Mouse (Mus musculus): ENCODE measurements around the gene Tescl.
A peak's percentile ranks its signal among the peaks of the same experiment; 100 is the strongest.

Gene Tescl

DNA sequence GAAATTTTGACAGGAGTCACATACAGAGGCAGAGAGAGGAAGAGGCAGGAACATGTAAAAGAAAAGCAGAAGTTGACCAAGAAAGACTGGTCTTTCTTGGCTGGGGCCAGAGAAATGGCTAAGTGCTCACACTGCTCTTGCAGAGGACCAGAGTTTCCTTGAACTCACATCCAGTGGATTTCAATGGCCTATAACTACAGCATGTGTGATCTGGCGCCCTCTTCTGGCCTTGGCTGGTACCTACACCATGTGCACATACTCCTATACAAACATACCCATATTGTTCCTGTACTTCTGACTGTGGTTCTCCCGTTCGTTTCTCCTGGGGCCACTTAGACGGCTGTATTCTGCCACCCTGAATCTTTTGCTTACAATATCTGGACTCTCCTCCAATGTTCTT is 27.3 kb upstream of the Tescl start:
- DNase-seq, result no peak

- no peak for DNase-seq
These were observed 25.5 kb upstream of the Tescl start for GRCm38 (mm10) chr7:24359269-24359668.

GRCm38 (mm10) chr7:24357899-24358298 is 24.2 kb upstream of the Tescl start:
- DNase-seq, result no peak

GRCm38 (mm10) chr7:24356081-24356480 is 22.3 kb upstream of the Tescl start:
- no peak for DNase-seq

GRCm38 (mm10) chr7:24355646-24356045 is 21.9 kb upstream of the Tescl start:
- DNase-seq, result no peak

DNA sequence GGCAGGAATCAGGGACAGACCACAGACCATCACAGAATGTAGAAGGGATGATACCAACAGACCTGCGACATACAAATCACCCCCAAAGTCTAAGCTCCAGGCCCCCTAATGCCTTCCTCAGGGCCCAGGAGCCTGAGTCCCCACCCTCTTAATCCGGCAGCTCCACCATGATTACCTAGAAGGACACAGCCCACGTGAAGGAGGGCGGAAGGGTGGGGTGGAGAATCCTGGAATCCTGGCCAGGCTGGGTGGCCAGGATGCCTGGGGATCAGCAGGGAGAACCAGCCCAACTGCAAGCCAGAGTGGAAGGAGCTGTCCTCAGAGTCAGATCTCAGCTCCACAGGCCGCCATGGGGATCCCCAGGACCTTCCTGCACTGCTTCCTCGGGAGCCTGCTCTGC is 15.2 kb upstream of the Tescl start, which contains the start of gene Lypd5:
TSS of gene Lypd5 (plus strand) at position 301 of the 400 bp plus-strand sequence.
- no peak for DNase-seq

DNA sequence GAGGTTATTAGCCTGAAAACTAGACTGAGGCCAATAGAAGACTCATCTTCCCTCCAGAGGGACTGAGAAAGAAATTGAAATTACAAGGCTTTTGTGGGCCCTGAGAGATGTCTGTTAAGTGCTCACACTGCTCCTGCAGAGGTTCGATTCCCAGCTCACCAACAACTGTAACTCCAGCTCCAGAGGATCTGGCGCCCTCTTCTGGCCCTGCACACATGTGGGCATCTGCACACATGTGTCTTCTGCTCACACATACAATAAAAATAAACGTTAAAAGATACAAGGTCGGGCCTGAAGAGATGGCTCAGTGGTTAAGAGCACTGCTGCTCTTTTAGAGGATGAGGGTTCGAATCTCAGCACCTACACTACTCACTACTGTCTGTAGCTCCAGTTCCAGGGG is 12.7 kb upstream of the Tescl start:
- DNase-seq, result no peak

- no peak for DNase-seq
These were observed 10.1 kb upstream of the Tescl start for GRCm38 (mm10) chr7:24343701-24344272.

GRCm38 (mm10) chr7:24338241-24338640 is 4.5 kb upstream of the Tescl start:
- no peak for DNase-seq

GRCm38 (mm10) chr7:24335699-24336309 is 2.1 kb upstream of the Tescl start:
- DNase-seq, result no peak

DNA sequence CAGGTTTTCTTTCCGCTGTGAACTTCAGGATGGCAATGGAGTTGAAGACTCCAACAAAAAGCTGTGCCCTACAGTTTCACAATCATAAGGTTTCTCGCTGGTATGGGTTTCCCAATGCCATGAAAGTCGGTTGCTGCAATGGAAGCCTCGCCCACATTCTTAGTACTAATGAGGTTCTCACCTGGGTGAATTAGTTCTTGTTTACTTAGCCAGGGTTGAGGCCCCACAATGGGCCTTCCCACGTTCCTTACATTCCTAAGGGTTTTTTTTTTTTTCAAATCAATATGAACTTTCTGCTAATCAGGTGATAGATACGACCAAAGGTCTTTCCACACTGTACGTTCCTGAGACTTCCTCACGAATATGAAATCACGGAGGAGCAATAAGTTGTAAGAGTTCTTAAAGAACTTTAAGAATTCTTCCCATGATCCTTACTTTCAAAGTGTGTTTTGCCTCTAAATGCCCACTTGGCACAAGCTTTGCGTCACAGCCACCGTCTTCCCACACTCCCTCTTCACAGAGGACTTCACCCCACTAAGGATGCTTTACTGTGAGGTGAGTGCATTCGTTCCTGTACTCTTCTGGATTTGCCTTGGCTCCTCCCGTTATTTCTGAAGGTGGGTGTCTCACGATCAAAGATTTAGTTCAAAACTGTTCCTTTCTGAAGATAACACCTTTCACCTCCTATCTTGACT is 6.3 kb downstream of the Tescl start:
- DNase-seq, result no peak

DNA sequence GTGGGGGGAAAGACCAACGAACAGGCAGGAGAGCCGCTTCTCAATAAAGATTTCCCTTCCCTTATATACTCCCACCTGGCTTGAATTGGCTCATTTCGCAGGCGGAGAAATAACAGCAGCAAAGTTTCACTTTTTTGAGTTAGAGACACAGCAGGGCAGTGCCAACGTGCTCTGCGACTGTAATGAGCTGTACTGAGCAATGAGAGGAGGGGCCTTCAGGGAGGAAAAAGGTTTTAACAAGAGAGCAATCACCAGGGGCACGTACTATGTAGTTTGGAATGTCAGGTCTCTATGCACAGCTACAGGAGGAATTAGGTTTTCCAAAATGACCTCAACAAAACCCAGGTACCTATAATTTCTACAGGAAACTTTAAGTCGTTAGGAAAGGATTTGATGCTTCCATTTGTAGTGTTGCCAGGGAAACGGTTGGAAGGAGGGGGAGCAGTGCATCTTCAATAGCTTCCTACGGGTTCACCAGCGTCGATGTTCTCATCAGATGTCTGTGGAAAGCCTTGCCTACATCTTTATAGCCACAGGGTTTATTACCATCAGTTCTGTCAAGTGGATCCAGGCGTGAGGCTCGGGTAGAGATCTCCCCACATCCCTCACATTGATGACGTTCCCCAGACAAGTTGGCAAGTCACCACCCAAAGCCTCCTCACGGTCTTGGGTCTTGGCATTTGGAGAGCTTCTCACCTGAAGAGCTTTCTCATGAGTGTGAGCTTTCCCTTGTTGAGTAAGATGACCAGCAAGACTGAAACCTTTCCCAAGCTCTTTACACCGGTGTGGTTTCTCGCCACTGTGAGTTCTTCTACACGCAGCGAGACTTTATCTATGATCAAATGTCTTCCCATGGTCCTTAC is 7.2 kb downstream of the Tescl start:
- no peak for DNase-seq

DNA sequence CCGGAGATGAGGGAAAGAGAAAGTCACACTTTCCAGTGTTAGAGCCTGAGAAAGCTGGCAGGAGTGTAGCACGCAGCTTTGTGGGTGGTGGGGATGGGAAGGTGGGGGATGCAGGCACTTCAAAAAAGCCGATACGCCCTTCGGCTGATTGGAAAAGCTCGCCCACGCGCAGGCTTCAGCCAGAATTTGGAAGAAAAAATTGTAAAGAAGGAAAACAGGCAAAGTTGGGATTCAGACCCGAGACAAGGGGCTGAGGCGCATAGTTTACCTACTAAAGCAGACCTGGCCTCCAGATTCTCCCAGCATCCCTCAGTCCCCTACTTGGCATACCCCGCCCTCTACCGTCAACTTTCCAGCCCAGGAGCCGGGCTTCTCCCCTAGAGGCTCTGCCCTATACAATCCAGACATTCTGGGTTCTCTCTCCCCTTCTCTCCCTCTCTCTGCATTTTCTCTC is 8.0 kb downstream of the Tescl start:
- DNase-seq, result no peak

- DNase-seq, result no peak
These were observed 8.5 kb downstream of the Tescl start for GRCm38 (mm10) chr7:24325197-24325596.

DNA sequence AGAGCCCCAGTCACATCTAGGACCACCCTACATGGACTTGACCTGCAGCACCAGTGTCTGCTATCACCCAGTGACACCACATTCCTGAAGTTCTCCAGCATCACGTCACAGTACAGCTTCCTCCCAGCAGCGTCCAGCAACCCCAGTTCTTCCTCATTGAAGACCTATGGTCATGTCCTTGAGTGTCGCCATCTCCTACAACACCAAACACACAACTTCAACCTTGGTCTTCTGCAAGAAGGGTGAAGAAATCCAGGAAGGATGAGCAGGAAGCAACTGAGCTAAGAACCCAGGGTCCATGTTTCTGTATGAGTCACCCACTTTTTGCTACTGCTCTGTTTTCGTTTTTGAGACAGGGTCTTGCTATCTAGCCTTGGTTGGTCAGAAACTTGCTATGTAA is 11.1 kb downstream of the Tescl start:
- DNase-seq, result no peak

- no peak for DNase-seq
These were observed 14.8 kb downstream of the Tescl start for GRCm38 (mm10) chr7:24318942-24319341.

GRCm38 (mm10) chr7:24316567-24317092 is 17.1 kb downstream of the Tescl start, which contains the start of gene Zfp94:
TSS of gene Zfp94 (minus strand) at chr7:24316666.
- DNase-seq, result peak; percentile 96

DNA sequence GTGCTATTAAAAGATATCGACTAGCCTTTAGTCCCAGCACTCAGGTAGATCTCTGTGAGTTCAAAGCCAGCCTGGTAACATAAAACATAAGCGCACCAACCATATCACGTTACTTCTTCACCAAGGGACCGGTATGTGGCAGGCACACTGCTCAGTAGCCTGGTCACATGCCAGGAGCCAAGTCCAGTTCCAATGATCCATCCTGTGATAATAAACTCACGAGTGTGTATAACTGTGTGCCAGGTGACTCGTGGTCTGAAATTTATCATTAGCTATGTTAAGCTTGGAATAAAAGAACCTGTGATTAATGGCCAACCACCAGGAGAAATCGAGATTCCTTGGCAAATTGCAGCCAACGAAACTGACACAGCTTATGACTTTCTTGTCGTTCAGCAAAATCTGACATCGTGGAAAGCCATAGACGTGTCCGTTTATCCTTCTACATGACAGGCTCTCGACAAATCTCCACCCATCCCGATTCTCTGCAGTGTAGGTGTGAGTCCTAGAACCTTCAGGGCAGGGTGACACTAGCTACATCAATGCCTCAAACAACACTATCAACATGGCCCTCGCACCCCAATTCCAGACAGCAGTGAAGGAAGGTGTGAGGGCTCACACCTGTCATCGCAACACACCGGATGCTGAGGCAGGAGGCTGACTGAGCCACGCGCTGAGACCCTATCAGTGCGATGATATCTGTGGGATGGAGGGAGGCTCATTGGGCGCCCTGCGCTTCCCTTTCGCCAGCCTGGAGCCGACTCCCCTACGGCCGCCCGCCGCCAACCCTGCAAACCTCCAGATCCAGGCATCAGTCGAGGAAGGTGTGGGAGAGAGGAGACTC is 17.8 kb downstream of the Tescl start:
- peak; percentile 64 for DNase-seq

DNA sequence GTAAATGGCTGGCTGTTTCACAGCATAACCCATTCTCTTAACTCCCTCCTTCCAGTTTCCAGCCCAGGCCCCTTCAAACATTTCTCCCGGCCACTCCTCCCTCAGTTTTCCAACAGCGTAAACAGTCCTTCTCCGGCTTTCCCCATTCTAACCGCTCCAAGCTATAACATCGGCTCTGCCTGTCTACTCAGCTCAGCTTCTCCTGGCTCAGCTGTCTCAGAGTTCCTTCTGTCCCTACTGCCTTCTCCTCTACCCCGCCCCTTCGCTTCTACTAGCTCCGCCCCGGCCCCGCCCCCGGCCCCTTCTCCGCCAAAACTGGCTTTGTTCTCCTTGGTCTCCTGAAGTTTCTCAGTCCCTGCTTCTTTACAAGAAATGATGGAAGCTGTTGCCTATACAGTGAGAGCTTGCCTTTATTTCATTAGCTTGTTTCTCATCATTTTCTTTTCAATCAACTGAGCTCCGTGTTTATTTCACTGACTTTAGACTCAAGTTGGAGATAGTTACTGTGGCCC is 32.9 kb downstream of the Tescl start, which contains the start of gene Zfp61:
TSS of gene Zfp61 (minus strand) at position 462 of the 512 bp plus-strand sequence.
- no peak for DNase-seq

GRCm38 (mm10) chr7:24299823-24300481 is 33.8 kb downstream of the Tescl start:
- DNase-seq, result peak; percentile 73
